ENCODE assay signal across 8 mouse cellular contexts in the genomic region with DNA sequence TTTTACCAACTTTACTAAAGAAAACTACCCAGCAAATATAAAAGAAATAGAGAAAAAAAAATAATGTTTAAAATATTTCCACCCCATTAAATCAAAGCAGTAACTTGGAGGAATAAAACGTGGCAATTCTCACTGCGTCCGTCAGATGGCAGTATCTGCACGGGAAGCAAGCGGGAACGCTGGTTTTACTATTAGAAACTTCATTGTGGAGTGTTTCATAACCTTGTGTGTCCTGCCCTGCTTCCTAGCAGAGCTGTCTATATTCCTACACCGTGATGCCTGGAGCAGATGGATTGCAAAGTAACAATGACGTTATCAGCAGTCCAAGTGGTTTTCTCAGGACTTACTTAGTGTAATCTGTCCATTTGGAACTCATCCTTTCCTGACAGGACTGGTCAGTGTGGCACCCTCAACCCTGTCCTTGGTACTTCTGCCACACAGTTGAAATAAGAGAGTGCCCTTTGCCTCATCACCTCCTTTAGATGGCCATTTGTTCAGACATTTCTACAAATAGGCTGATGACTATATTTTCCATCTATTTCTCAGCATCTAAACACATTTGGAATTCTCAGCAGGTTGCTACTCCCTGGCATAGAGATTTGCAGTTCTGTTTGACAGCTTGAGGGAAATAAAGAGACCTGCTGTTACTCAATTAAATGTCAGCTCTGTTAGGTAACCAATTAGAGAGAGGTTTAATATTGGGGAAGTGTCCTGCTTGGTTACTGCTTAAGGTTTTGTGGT.
A peak's percentile ranks its signal among the peaks of the same experiment; 100 is the strongest.
DNase-seq lines count a peak whose midpoint lies in the region; ATAC-seq and TF ChIP-seq lines count a peak whose summit lies in the region.

No protein-coding gene starts in this region.

- WGBS in midbrain, embryonic 15.5 days = 4% methylated on average over 8 of the region's 8 CpGs

- no peaks in the 10 kb centered on the region for H3K9me3 ChIP-seq in midbrain, embryonic 15.5 days

- no peak overlapping the region for H3K9ac ChIP-seq in midbrain, embryonic 15.5 days

- intact Hi-C loops in left cerebral cortex, postnatal 4 days (cut with DNase I) = loop anchor here (2.0 kb wide), 1 partner anchor 645 kb away; no protein-coding TSS in a partner anchor

- peaks cover 16% of the 10 kb centered on the region for H3K4me1 ChIP-seq in midbrain, embryonic 15.5 days

- no peak overlapping the region for H3K4me2 ChIP-seq in midbrain, embryonic 15.5 days

- H3K27ac ChIP-seq in midbrain, embryonic 15.5 days = 0 out of 2 replicates have a peak overlapping the region, but pooled peaks have one; percentile 25

- no peaks in the 10 kb centered on the region for H3K36me3 ChIP-seq in C2C12 (ENCODE audit: control insufficient read depth, insufficient read depth)
- peaks cover 6% of the 10 kb centered on the region; the same call in 1 of the 2 replicates for H3K36me3 ChIP-seq in midbrain, embryonic 15.5 days (replicated peaks)

- TF ChIP-seq CTCF in C2C12 (IDR thresholded peaks at IDR 0.05; ENCODE audit: control insufficient read depth, insufficient read depth, insufficient read length) = peak; percentile 52

- DNase-seq in adrenal gland, adult 2 months = peak; percentile 59
- DNase-seq in embryo, embryonic 11 days = peak; percentile 77
- DNase-seq in gonadal fat pad, adult 2 months (ENCODE audit: low read depth) = peak; percentile 17
- peak; percentile 38 to 69 for DNase-seq in kidney, adult 8-10 months
- peak; percentile 66 for DNase-seq in left cerebral cortex, postnatal 4 days
- peak; percentile 25 to 37 for DNase-seq in spleen, postnatal 36 days (ENCODE audit: low spot score in 2 of 2)

- H3K4me3 ChIP-seq in C2C12 (ENCODE audit: insufficient read depth, poor library complexity, severe bottlenecking) = no peak overlapping the region
- H3K4me3 ChIP-seq in midbrain, embryonic 15.5 days = no peak overlapping the region

- no peak overlapping the region for H3ac ChIP-seq in C2C12 (ENCODE audit: control insufficient read depth, insufficient read length, low read depth)

- ATAC-seq in midbrain, embryonic 15.5 days (replicated peaks) = peak; percentile 74

- no peaks in the 10 kb centered on the region for H3K79me2 ChIP-seq in C2C12 (ENCODE audit: control insufficient read depth, insufficient read depth)

- no peaks in the 10 kb centered on the region for H3K27me3 ChIP-seq in C2C12 (ENCODE audit: control insufficient read depth, insufficient read depth, insufficient read length)
- no peaks in the 10 kb centered on the region for H3K27me3 ChIP-seq in midbrain, embryonic 15.5 days (replicated peaks)

- no peaks in the 10 kb centered on the region for H3K79me3 ChIP-seq in C2C12 (ENCODE audit: low read depth)

TF ChIP-seq in C2C12, 6 proteins besides CTCF, POLR2A, EP300 and RAD21:
- no peak for TF ChIP-seq MYOD1 (IDR thresholded peaks at IDR 0.05; ENCODE audit: control insufficient read depth, insufficient read length, low read depth)
- TF ChIP-seq FOSL1 (IDR thresholded peaks at IDR 0.05; ENCODE audit: insufficient read depth, low read length, poor library complexity, severe bottlenecking) = no peak
- no peak for TF ChIP-seq MYOG (IDR thresholded peaks at IDR 0.05; ENCODE audit: control insufficient read depth, extremely low read depth, insufficient read length)
- no peak for TF ChIP-seq CEBPB (IDR thresholded peaks at IDR 0.05; ENCODE audit: low read depth)
- no peak for TF ChIP-seq USF1 (IDR thresholded peaks at IDR 0.05; ENCODE audit: low read depth)
- TF ChIP-seq MAX (IDR thresholded peaks at IDR 0.05) = no peak

Comparison
In these comparisons a context has a peak if more than half of its experiments do, and no peak if none do; other contexts are left out.
1. DNase-seq: peak in every context shown above with its lines; median percentile 77 in embryo, embryonic 11 days; 66 in left cerebral cortex, postnatal 4 days; 59 in adrenal gland, adult 2 months; 54 in kidney, adult 8-10 months; 31 in spleen, postnatal 36 days; 17 in gonadal fat pad, adult 2 months.